Mouse (Mus musculus) hindbrain, embryonic 15.5 days (tissue): ENCODE measurements around the gene Kbtbd6. TPM values are rescaled to one million over a fixed set of nuclear protein-coding genes. Genes with fewer than 3 reads are reported as not detected.

Experiments
- polyA plus RNA-seq: library from polyadenylated mRNA; unstranded; fragments of >200 nt; fragmentation: Nextera tagmentation; extraction: Ambion mirVana; gene quantifications from 2 replicates; pipeline ENCODE4 v1.2.1, GENCODE M21; 2015

Kbtbd6 gene
- polyA plus RNA-seq, 1 experiment from 2014 or later = 2.0 TPM

Other genes starting within 250 kb of the Kbtbd6 start
- gene Zfp957, start 204.5 kb upstream of the Kbtbd6 start, polyA plus RNA-seq = not detected in 2 replicates
- gene Rgcc, start 150.2 kb upstream of the Kbtbd6 start, polyA plus RNA-seq = 40.4 and 41.1 TPM in 2 replicates
- 20.3 and 21.4 TPM in 2 replicates for gene Naa16, start 61.1 kb upstream of the Kbtbd6 start, polyA plus RNA-seq
- 10.9 and 11.1 TPM in 2 replicates for gene Mtrf1, start 54.1 kb upstream of the Kbtbd6 start, polyA plus RNA-seq
- gene Kbtbd7, start 25.3 kb upstream of the Kbtbd6 start, polyA plus RNA-seq = 18.2 and 18.8 TPM in 2 replicates
- gene Elf1, start 29.4 kb downstream of the Kbtbd6 start, polyA plus RNA-seq = 2.9 and 3.8 TPM in 2 replicates
- gene Wbp4, start 29.7 kb downstream of the Kbtbd6 start, polyA plus RNA-seq = 40.1 and 43.1 TPM in 2 replicates
- gene Sugt1, start 135.9 kb downstream of the Kbtbd6 start, polyA plus RNA-seq = 100 and 105 TPM in 2 replicates
- gene Cnmd, start 210.3 kb downstream of the Kbtbd6 start, polyA plus RNA-seq = 4.7 and 5.7 TPM in 2 replicates